Mouse (Mus musculus): ENCODE data around the gene Tle2.

The Tle2 gene

DNA sequence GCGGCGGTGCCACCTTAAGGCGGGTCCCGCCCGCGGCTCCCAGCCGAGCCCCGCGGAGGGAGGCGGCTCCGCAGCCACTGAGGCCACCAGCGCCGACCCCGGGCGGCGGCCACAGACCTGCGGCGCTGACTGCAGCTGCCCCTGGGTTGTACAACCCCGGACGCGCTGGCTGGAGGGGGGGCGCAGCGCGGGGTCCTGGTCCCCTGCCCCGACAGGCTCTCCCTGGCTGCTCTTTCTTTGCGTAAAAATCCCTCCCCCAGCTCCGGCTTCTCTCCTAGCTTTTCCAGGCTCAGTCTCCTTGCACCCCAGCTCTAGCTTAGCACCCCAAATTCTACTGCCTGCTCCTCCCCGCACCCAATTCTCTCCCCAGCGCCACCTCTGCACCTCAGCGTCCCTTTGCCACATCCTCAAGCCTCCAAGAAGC lies 859 bp downstream of the Tle2 start:
- peak; percentile 41 to 43 for DNase-seq (ENCODE audit: low spot score in 2 of 2)

- no peak for DNase-seq (ENCODE audit: low spot score in 2 of 2)
Measured at GRCm38 (mm10) chr10:81575695-81576094, 1.3 kb downstream of the Tle2 start.

DNA sequence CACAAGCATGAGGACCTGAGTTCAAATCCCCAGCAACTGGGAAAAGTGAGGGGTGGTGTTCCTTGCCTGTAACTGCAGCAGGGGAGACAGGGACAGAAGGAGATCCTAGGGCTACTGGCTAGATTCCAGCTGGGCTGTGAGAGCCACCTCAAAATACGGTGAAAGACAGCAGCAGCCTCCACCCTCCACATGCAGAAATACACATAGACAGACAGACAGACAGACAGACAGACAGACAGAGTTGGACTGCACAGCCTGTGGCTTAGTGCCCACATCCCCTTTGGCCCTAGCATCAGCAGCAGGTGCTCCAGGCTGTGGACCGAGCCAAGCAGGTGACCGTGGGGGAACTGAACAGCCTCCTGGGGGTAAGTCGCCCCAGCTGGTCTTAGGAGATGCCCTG lies 5.6 kb downstream of the Tle2 start:
- DNase-seq (ENCODE audit: low spot score in 2 of 2), result no peak

- no peak for DNase-seq (ENCODE audit: low spot score in 2 of 2)
Measured at GRCm38 (mm10) chr10:81580441-81581070, 6.2 kb downstream of the Tle2 start.

GRCm38 (mm10) chr10:81583347-81583746 lies 9.0 kb downstream of the Tle2 start:
- DNase-seq (ENCODE audit: low spot score in 2 of 2), result no peak

DNA sequence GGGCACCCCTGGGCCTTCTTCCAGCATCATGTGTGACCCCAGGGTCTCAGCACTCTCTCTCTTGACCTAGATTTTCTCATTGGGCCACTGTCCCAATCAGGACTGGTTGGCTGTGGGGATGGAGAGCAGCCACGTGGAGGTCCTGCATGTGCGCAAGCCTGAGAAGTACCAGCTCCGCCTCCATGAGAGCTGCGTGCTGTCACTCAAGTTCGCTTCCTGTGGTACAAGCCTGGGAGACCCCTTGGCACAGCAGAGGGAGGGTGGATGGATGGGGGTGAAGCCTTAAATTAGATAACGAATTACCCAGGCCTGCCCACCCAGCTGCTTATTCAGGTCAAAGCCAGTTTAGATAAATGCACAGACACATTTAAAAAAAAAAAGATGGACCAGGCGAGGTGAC lies 14.4 kb downstream of the Tle2 start:
- no peak for DNase-seq (ENCODE audit: low spot score in 2 of 2)

DNA sequence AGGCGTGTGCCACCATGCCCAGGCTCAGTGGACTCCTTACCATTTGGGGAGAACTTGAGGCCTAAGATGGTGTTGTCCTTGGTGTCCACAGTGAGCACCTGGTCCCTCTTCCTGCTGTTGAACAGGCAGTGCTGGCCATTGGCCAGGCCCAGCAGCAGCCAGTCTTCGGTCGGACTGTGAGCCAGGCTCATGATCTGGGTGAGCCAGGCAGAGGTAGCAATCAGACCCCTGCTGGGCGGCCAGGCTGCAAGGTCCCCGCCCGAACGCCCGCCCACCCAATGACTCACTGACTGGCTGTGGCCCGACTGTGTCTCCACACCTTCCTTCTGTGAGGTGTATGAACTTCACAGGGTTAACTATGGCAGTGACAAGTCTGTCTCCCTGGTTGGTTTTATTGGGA lies 17.5 kb downstream of the Tle2 start:
- DNase-seq (ENCODE audit: low spot score in 2 of 2), result no peak

- DNase-seq (ENCODE audit: low spot score in 2 of 2), result no peak
Measured at GRCm38 (mm10) chr10:81592631-81593030, 18.3 kb downstream of the Tle2 start.

DNA sequence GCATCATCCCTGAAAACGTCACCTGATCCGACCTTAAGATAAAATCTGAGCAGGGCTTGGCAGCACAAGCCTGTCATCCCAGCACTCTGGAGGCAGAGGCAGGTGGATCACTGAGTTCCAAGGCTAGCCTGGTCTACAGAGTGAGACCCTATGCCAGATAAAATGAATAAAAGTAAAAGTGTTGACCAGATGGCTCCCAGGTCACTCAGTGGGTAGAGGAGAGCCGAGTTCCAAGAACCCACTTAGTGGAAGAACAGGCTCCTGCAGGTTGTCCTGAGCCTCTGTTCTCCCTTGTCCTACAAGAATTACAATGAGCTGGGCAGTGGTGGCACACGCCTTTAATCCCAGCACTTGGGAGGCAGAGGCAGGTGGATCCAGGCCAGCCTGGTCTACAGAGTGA lies 18.9 kb downstream of the Tle2 start:
- DNase-seq (ENCODE audit: low spot score in 2 of 2), result no peak

DNA sequence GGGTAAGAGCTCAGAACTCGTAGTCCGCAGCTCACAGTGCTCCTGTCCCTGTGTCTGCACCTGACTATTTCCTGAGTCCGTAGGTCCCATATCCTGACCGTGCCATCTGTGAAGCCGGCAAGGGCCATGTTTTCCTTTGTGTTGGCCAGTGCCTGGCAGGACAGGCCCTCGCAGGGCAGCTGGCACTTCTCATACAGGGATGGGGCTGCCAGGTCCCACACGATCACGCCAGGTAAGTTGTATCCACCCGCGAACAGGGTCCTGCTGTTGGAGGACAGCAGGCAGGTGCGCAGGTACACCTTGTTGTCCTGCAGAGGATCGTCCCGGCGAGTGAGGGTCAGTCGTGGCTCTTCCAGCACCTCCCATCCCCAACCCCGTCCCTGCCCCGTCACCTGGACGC lies 19.6 kb downstream of the Tle2 start:
- no peak for DNase-seq (ENCODE audit: low spot score in 2 of 2)

GRCm38 (mm10) chr10:81595599-81595998 lies 21.2 kb downstream of the Tle2 start:
- DNase-seq (ENCODE audit: low spot score in 2 of 2), result no peak

GRCm38 (mm10) chr10:81596611-81597010 lies 22.2 kb downstream of the Tle2 start:
- DNase-seq (ENCODE audit: low spot score in 2 of 2), result peak in 1 of 2 experiments; percentile 64

GRCm38 (mm10) chr10:81597137-81597950 lies 23.0 kb downstream of the Tle2 start:
- DNase-seq (ENCODE audit: low spot score in 2 of 2), result peak; percentile 38 to 53

GRCm38 (mm10) chr10:81598342-81598741 lies 24.0 kb downstream of the Tle2 start:
- DNase-seq (ENCODE audit: low spot score in 2 of 2), result no peak

DNA sequence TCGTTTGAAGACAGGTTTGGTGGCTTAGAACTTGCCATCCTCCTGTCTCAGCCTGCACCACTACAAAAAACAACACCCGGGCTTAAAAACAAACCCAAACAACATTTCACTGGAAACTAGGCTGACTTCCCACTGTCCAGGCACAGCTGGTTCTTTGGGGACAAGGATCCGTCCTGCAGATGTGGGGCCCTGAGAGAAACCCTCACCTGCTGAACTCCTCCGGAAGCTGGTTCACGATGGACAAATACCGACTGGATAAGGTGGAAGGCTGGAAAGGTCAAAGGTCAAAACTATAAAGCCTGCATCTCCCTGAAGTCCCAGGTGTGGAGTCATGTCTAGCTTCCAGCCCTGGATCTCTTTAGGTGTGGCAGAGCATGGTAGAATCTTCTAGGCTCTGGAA lies 24.5 kb downstream of the Tle2 start:
- no peak for DNase-seq (ENCODE audit: low spot score in 2 of 2)

DNA sequence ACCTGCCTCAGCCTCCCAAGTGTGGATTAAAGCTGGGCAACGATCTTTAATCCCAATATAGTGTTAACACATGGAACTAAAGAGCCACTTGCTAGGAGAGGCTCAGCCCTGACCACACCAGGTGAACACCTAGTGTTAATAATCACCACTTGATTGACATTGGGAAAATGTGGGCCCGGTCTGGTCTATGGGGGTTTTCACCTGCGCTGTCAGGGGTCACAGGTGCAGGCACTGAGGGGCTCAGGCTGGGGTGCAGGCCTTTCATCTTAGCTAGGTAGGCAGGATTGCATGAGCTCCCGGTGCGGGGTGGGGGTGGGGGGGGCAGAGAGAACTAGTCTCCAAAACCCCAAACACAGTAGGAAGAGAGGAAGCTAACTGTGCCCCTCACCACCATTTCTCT lies 25.3 kb downstream of the Tle2 start:
- no peak for DNase-seq (ENCODE audit: low spot score in 2 of 2)

DNA sequence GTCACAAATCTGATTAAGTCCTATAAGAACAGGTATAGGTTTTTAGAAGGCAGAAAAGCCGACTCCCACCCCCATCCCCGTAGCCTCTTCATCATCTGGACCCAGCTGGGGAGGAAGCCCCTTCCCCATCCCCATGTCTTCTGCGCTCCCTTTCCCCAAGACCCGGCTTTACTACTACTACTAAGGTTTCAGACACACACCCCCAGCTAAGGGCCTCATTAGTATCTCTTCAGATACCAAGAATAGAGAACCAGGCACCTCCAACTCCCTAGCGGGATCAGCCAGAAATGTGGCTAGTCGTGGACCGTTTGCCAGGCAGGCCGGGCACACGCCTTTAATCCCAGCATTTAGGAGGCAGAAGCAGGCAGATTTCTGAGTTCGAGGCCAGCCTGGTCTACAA lies 25.7 kb downstream of the Tle2 start:
- DNase-seq (ENCODE audit: low spot score in 2 of 2), result no peak

DNA sequence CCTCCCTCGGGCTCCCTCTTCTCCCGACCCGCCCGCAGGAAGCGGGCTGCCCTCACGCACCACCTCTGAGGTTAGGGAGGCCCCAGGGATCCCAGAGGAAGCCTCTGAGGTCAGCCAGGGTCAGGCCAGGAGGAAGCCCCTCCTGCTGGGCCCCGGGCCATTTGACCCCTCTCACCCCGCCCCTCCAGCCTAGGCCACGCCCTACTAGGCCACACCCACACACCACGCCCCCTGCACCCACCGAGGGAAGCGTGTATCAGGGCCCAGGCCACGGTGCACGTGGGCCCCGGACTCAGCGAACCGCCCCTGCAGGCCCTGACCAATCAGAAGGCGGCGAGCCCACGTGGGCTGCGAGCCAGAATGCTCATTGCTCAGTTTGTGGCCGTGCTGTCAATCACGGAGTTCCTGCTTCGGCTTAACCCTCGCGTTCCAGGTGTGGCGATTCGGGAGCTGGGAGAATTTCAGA lies 26.4 kb downstream of the Tle2 start, which contains the start of gene Tle6:
Gene Tle6, minus strand, starts transcription at position 336 of the 466 bp plus-strand sequence.
- peak; percentile 90 to 93 for DNase-seq (ENCODE audit: low spot score in 2 of 2)

GRCm38 (mm10) chr10:81601396-81601905 lies 27.1 kb downstream of the Tle2 start:
- no peak for DNase-seq (ENCODE audit: low spot score in 2 of 2)

DNA sequence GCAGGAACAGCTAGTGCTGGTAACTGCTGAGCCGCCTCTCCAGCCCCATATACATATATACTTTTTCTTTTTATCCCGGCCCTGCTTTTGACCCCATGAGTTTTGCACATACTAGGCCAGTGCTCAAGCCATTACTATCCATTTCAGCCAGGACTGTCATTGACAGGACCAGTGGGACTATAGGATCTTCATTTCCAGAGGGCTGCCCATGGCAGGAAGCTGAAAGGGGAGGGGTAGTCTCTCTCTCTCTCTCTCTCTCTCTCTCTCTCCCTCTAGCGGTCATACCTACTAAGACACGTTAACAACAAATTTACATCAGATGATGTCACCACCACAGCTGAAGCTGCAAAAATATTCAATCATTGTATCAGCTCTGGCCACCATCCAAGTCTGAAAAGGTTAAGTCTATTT lies 28.4 kb downstream of the Tle2 start:
- no peak for DNase-seq (ENCODE audit: low spot score in 2 of 2)

DNA sequence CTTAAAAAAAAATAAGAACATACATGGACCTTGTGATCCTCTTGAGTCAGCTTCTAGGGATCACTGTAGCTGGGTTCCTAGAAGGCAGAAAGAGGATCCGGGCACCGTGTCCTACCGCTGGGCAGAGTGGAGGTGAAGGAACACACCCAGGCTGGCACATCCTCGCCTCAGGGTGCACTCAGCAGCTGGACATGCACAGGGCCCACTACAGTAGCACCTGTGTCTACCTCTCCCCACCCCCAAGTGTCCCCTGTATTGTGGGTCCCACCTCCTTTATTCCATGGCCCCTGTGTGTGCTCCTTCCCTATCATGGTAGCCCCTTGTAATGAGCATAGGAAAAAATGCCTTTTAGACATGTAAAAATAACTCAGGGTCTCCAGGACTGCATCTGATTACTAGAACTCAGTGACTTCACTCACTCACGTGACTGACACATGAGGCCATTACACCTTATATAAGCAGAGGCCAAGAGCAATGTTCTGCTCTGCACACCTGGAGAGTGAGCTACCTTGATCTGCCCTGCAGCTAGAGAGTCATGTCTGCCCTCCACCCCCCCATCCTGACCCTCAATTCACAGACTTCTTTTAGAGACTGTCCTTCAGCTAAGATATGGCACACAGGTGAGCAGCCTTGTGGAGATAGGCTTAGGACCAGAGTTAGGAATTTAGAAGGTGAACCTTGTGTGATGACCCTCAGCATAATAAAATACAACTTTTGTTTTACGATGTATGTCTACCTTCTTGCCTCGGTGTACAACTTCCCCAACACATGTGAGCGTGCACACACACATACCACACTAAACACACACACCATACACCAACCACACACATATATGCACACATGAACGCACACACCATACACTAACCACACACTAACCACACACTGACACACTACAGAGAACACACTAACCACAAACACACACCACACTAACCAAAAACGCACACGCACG lies 29.9 kb downstream of the Tle2 start:
- no peak for DNase-seq (ENCODE audit: low spot score in 2 of 2)
